Mouse (Mus musculus) brain, embryonic 14.5 days (tissue): ENCODE results near the gene Dmpk. TPM values are rescaled to one million over a fixed set of nuclear protein-coding genes. Genes with fewer than 3 reads are reported as not detected.
"Not testable (repeated sequence)": the region's sequence is repeated elsewhere in the genome, so short reads cannot be mapped to it uniquely, and the experiment has no call there.

Source experiments
- DNase-seq: peaks from one replicate; pipeline ENCODE4 v3.0.0-alpha.2; 2011; ENCODE audit warnings: low read depth
- CTCF ChIP-seq: fragments of 200-500 bp; IDR thresholded peaks from 2 replicates; pipeline ENCODE4 v1.5.1; 2012; ENCODE audit warnings: inconsistent platforms, mild to moderate bottlenecking, moderate library complexity, borderline replicate concordance; ENCODE audit not compliant: insufficient read depth, insufficient read length; ENCODE audit errors: extremely low read depth
- POLR2A ChIP-seq: fragments of 200-500 bp; IDR thresholded peaks from 2 replicates; pipeline ENCODE4 v1.6.1; 2012; ENCODE audit warnings: mild to moderate bottlenecking, inconsistent platforms, borderline replicate concordance; ENCODE audit not compliant: poor library complexity, insufficient read depth, insufficient read length, severe bottlenecking; ENCODE audit errors: extremely low read depth
- polyA plus RNA-seq: library from polyadenylated mRNA; depleted of rRNA; stranded (reverse); fragments of >200 nt; gene quantifications from 2 replicates; pipeline ENCODE4 v1.2.3, GENCODE M21; 2012

Dmpk gene
- polyA plus RNA-seq, 1 experiment: 74.8 TPM

GRCm38 (mm10) chr7:19055108-19055507, 28.5 kb upstream of the Dmpk start:
- DNase-seq: no peak
- no peak for TF ChIP-seq CTCF
- TF ChIP-seq POLR2A: no peak

- no peak for TF ChIP-seq POLR2A
- TF ChIP-seq CTCF: no peak
- DNase-seq: no peak
Measured at GRCm38 (mm10) chr7:19057405-19057804, 26.2 kb upstream of the Dmpk start.

GRCm38 (mm10) chr7:19065896-19066295, 17.8 kb upstream of the Dmpk start:
- TF ChIP-seq CTCF: no peak
- no peak for DNase-seq

- no peak for DNase-seq
- TF ChIP-seq POLR2A (no peak), CTCF (no peak)
Measured at GRCm38 (mm10) chr7:19067063-19067462, 16.6 kb upstream of the Dmpk start.

GRCm38 (mm10) chr7:19067935-19068334, 15.7 kb upstream of the Dmpk start:
- TF ChIP-seq CTCF: no peak
- no peak for TF ChIP-seq POLR2A
- DNase-seq: no peak

- TF ChIP-seq CTCF (peak; percentile 85; the same call in 1 of the 2 replicates), POLR2A (no peak)
- peak; percentile 79 for DNase-seq
Measured at GRCm38 (mm10) chr7:19068707-19069106, 14.9 kb upstream of the Dmpk start.

- DNase-seq: no peak
- no peak for TF ChIP-seq POLR2A
- peak; percentile 53; the same call in 1 of the 2 replicates for TF ChIP-seq CTCF
Measured at GRCm38 (mm10) chr7:19069500-19069899, 14.1 kb upstream of the Dmpk start.

GRCm38 (mm10) chr7:19071024-19071423, 12.6 kb upstream of the Dmpk start:
- not testable (repeated sequence) for DNase-seq

- TF ChIP-seq CTCF (peak; percentile 57), POLR2A (no peak)
- no peak for DNase-seq
Measured at GRCm38 (mm10) chr7:19073504-19073903, 10.1 kb upstream of the Dmpk start.

GRCm38 (mm10) chr7:19074494-19074893, 9.2 kb upstream of the Dmpk start:
- DNase-seq: no peak
- TF ChIP-seq CTCF (no peak), POLR2A (no peak)

- TF ChIP-seq CTCF (no peak), POLR2A (no peak)
Measured at GRCm38 (mm10) chr7:19075231-19075630, 8.4 kb upstream of the Dmpk start.

GRCm38 (mm10) chr7:19075723-19076585, 7.7 kb upstream of the Dmpk start, which contains the start of gene Dmwd:
Dmwd (plus strand) TSS chr7:19076227.
- TF ChIP-seq POLR2A (peak; percentile 92), CTCF (no peak)
- peak; percentile 99 for DNase-seq

More at GRCm38 (mm10) chr7:19075231-19075630, 8.4 kb upstream of the Dmpk start:
- DNase-seq: no peak
